Mouse (Mus musculus) cerebellum, adult 2 months (tissue): ENCODE results near the gene Nup35. TPM values are rescaled to one million over a fixed set of nuclear protein-coding genes. Genes with fewer than 3 reads are reported as not detected.

Experiments used
- DNase-seq, 2 experiments: peaks; one replicate each; pipeline ENCODE4 v3.0.0; 2021
- H3K27ac ChIP-seq: fragments of 200-500 bp; 2 replicates; pipeline ENCODE4 v1.5.1; 2012; ENCODE audit warnings: low read length, control low read depth, inconsistent platforms; ENCODE audit not compliant: insufficient read depth
- H3K27me3 ChIP-seq: fragments of 200-500 bp; 2 replicates; pipeline ENCODE4 v1.6.1; 2012; ENCODE audit warnings: inconsistent platforms, mild to moderate bottlenecking, low read length, moderate library complexity; ENCODE audit not compliant: control insufficient read depth, insufficient read depth
- H3K4me1 ChIP-seq: fragments of 200-500 bp; 2 replicates; pipeline ENCODE4 v1.6.1; 2011; ENCODE audit warnings: low read length; ENCODE audit not compliant: control insufficient read depth, insufficient read depth
- H3K4me3 ChIP-seq: fragments of 200-500 bp; replicated peaks from 2 replicates; pipeline ENCODE3; 2011; ENCODE audit warnings: mild to moderate bottlenecking, low read depth, low read length, control low read depth; ENCODE audit not compliant: insufficient read depth
- CTCF ChIP-seq: fragments of 200-500 bp; IDR thresholded peaks from 2 replicates; pipeline ENCODE4 v1.5.1; 2011; ENCODE audit warnings: low read depth, mild to moderate bottlenecking, control low read depth, low read length, moderate library complexity, borderline replicate concordance; ENCODE audit not compliant: insufficient read depth
- POLR2A ChIP-seq: fragments of 200-500 bp; IDR thresholded peaks from 2 replicates; pipeline ENCODE4 v1.6.1; 2011; ENCODE audit warnings: low read length, control low read depth, borderline replicate concordance; ENCODE audit not compliant: insufficient read depth
- WGBS: fragments of 180-500 bp; shearing (Covaris S2); methylation state at CpG from one replicate; pipeline ENCODE4 v1.1.7; 2018; 5-methylcytosine and 5-hydroxymethylcytosine counted together
- polyA plus RNA-seq: library from polyadenylated mRNA; depleted of rRNA; stranded (reverse); fragments of >200 nt; gene quantifications from 2 replicates; pipeline ENCODE4 v1.2.3, GENCODE M21; 2012; rRNA removed

The Nup35 gene
- polyA plus RNA-seq, 1 experiment = 27.1 TPM

DNA sequence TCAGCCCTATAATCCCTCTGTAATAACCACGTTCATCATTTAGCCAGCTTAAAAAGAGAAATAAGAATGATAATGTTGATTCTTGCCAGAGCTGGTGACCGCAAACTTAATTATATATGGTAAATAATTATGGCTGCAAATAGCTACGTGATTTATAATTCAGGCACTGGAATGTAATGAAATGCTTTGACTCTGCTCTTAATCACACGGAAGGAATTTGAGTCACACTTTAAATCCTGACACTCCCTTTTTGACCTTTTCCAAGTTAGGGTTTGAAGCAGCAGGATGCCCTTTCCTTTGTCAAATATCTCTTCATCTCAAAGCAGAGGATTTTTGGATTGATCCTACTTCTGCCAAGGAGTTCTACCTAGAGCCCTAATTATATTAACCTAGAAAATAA is 71.2 kb downstream of the Nup35 start:
- no peaks in the 10 kb centered on the region for H3K27me3 ChIP-seq
- WGBS = 65% methylated on average over 4 of the region's 4 CpGs
- TF ChIP-seq POLR2A (no peak), CTCF (no peak)
- H3K27ac ChIP-seq = no peak overlapping the region
- no peak for DNase-seq
- no peak overlapping the region for H3K4me3 ChIP-seq
- no peaks in the 10 kb centered on the region for H3K4me1 ChIP-seq

DNA sequence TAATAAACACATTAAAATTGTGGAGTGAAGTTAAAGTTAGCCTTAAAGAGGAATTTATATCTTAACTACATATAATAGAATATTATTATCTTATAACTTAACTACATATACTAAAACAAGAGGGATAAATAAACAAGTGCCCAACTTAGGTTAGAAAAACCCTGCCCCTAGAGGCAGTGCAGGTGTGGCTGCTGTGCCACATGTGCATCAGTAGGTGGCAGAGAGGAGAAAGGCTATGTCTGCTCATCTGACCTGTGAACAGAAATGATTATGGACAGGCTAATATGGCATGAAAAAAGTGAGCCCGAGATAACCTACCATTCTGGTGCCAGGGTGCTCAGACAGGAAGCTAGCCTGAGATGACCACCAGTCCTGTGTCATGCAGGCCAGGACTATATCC is 90.4 kb downstream of the Nup35 start:
- DNase-seq = no peak
- 37% methylated on average over 1 of the region's 1 CpGs for WGBS
- Histone ChIP-seq H3K27ac (no peak overlapping the region), H3K27me3 (no peaks in the 10 kb centered on the region), H3K4me3 (no peak overlapping the region), H3K4me1 (no peaks in the 10 kb centered on the region)
- TF ChIP-seq POLR2A (no peak), CTCF (no peak)

Other genes with a start within 250 kb of the Nup35 start
- gene Frzb, start 169.6 kb upstream of the Nup35 start, polyA plus RNA-seq = 3.3 and 3.7 TPM in 2 replicates
- gene Nckap1, start 35.9 kb upstream of the Nup35 start, polyA plus RNA-seq = 173 and 177 TPM in 2 replicates
- gene Dusp19, start 191 bp upstream of the Nup35 start, polyA plus RNA-seq = 16.1 and 16.4 TPM in 2 replicates